Mouse (Mus musculus): Measurements from ENCODE around the gene Prkra. TPM values are rescaled to one million over a fixed set of nuclear protein-coding genes. Genes with fewer than 3 reads are reported as not detected.
A peak's percentile ranks its signal among the peaks of the same experiment; 100 is the strongest.

The Prkra gene
- polyA plus RNA-seq, 1 experiment from 2014 or later = 86.5 TPM

- Histone ChIP-seq H3K27ac (peak within 1 kb of the TSS; percentile 78), H3K36me3 (no peaks in the 10 kb centered on the region), H3K9ac (replicated peaks) (peak within 1 kb of the TSS; percentile 91), H3K4me3 (replicated peaks) (peak within 1 kb of the TSS; percentile 90), H3K4me1 (replicated peaks) (peaks cover 20% of the 10 kb centered on the region), H3K27me3 (no peaks in the 10 kb centered on the region), H3K4me2 (peak within 1 kb of the TSS; percentile 69), H3K9me3 (no peaks in the 10 kb centered on the region)
- ATAC-seq (ENCODE audit: insufficient number of reproducible peaks, insufficient read depth, low FRiP score, low TSS enrichment, low read depth) = peak; percentile 34; the same call in 1 of the 2 replicates
- WGBS = 5% methylated on average over 47 of the region's 52 CpGs
These were observed 27.1 kb upstream of the Prkra start, which contains the start of gene Plekha3 for GRCm38 (mm10) chr2:76674725-76675427. Plekha3 (plus strand) TSS chr2:76675281.

GRCm38 (mm10) chr2:76673472-76674081, 25.8 kb upstream of the Prkra start:
- H3K9ac ChIP-seq (replicated peaks) = no peak overlapping the region
- H3K4me1 ChIP-seq (replicated peaks) = peaks cover 20% of the 10 kb centered on the region
- H3K9me3 ChIP-seq = no peaks in the 10 kb centered on the region
- peak overlapping the region; percentile 45 for H3K4me3 ChIP-seq (replicated peaks)
- no peaks in the 10 kb centered on the region for H3K27me3 ChIP-seq
- H3K27ac ChIP-seq = peak overlapping the region; percentile 81
- H3K4me2 ChIP-seq = peak overlapping the region; percentile 64
- no peak for ATAC-seq (ENCODE audit: insufficient number of reproducible peaks, insufficient read depth, low FRiP score, low TSS enrichment, low read depth)
- 43% methylated on average over 7 of the region's 7 CpGs for WGBS
- peaks cover 7% of the 10 kb centered on the region for H3K36me3 ChIP-seq

- Histone ChIP-seq H3K4me3 (replicated peaks) (peak within 1 kb of the TSS; percentile 45), H3K27me3 (no peaks in the 10 kb centered on the region), H3K27ac (peak within 1 kb of the TSS; percentile 81), H3K36me3 (peaks cover 10% of the 10 kb centered on the region), H3K4me2 (peak within 1 kb of the TSS; percentile 64), H3K9ac (replicated peaks) (peak within 1 kb of the TSS; percentile 58), H3K4me1 (replicated peaks) (peaks cover 20% of the 10 kb centered on the region), H3K9me3 (no peaks in the 10 kb centered on the region)
- WGBS = 0% methylated on average over 17 of the region's 17 CpGs
- ATAC-seq (ENCODE audit: insufficient number of reproducible peaks, insufficient read depth, low FRiP score, low TSS enrichment, low read depth) = peak; percentile 90
These were observed 25.2 kb upstream of the Prkra start, which contains the start of gene Fkbp7 for GRCm38 (mm10) chr2:76672966-76673392. Fkbp7 (minus strand) TSS chr2:76673116.

GRCm38 (mm10) chr2:76672134-76672745, 24.4 kb upstream of the Prkra start:
- H3K9me3 ChIP-seq = no peaks in the 10 kb centered on the region
- no peak for ATAC-seq (ENCODE audit: insufficient number of reproducible peaks, insufficient read depth, low FRiP score, low TSS enrichment, low read depth)
- H3K9ac ChIP-seq (replicated peaks) = peak overlapping the region; percentile 58
- H3K4me2 ChIP-seq = peak overlapping the region; percentile 64
- H3K4me3 ChIP-seq (replicated peaks) = peak overlapping the region; percentile 45
- no peaks in the 10 kb centered on the region for H3K27me3 ChIP-seq
- WGBS = 29% methylated on average over 9 of the region's 9 CpGs
- peaks cover 20% of the 10 kb centered on the region for H3K4me1 ChIP-seq (replicated peaks)
- H3K27ac ChIP-seq = peak overlapping the region; percentile 81
- peaks cover 10% of the 10 kb centered on the region for H3K36me3 ChIP-seq

- H3K27ac ChIP-seq = no peak overlapping the region
- H3K27me3 ChIP-seq = no peaks in the 10 kb centered on the region
- H3K4me1 ChIP-seq (replicated peaks) = peaks cover 16% of the 10 kb centered on the region
- peak overlapping the region; percentile 45 for H3K4me3 ChIP-seq (replicated peaks)
- WGBS = 88% methylated on average over 6 of the region's 6 CpGs
- H3K36me3 ChIP-seq = peaks cover 16% of the 10 kb centered on the region
- H3K9ac ChIP-seq (replicated peaks) = peak overlapping the region; percentile 58; the same call in 1 of the 2 replicates
- no peak for ATAC-seq (ENCODE audit: insufficient number of reproducible peaks, insufficient read depth, low FRiP score, low TSS enrichment, low read depth)
- H3K4me2 ChIP-seq = peak overlapping the region; percentile 64
- no peaks in the 10 kb centered on the region for H3K9me3 ChIP-seq
These were observed 23.8 kb upstream of the Prkra start for GRCm38 (mm10) chr2:76671641-76672040.

GRCm38 (mm10) chr2:76667200-76667599, 19.4 kb upstream of the Prkra start:
- no peaks in the 10 kb centered on the region for H3K9me3 ChIP-seq
- WGBS = 81% methylated on average over 5 of the region's 5 CpGs

GRCm38 (mm10) chr2:76665531-76665930, 17.7 kb upstream of the Prkra start:
- H3K9me3 ChIP-seq = no peaks in the 10 kb centered on the region
- H3K27me3 ChIP-seq = no peaks in the 10 kb centered on the region
- H3K4me3 ChIP-seq (replicated peaks) = no peak overlapping the region
- H3K36me3 ChIP-seq = peaks cover 63% of the 10 kb centered on the region
- WGBS = 95% methylated on average over 7 of the region's 7 CpGs
- H3K27ac ChIP-seq = no peak overlapping the region
- no peaks in the 10 kb centered on the region for H3K4me1 ChIP-seq (replicated peaks)
- no peak overlapping the region for H3K4me2 ChIP-seq
- H3K9ac ChIP-seq (replicated peaks) = no peak overlapping the region
- no peak for ATAC-seq (ENCODE audit: insufficient number of reproducible peaks, insufficient read depth, low FRiP score, low TSS enrichment, low read depth)

More at GRCm38 (mm10) chr2:76667200-76667599, 19.4 kb upstream of the Prkra start:
- Histone ChIP-seq H3K27ac (no peak overlapping the region), H3K4me3 (replicated peaks) (no peak overlapping the region), H3K36me3 (peaks cover 54% of the 10 kb centered on the region), H3K9ac (replicated peaks) (no peak overlapping the region), H3K4me1 (replicated peaks) (peaks cover 8% of the 10 kb centered on the region), H3K4me2 (no peak overlapping the region), H3K27me3 (no peaks in the 10 kb centered on the region)
- ATAC-seq (ENCODE audit: insufficient number of reproducible peaks, insufficient read depth, low FRiP score, low TSS enrichment, low read depth) = no peak

GRCm38 (mm10) chr2:76659419-76659818, 11.6 kb upstream of the Prkra start:
- Histone ChIP-seq H3K27ac (no peak overlapping the region), H3K4me1 (replicated peaks) (0 out of 2 replicates have a peak, but pooled peaks cover 8% of the 10 kb centered on the region), H3K4me3 (replicated peaks) (no peak overlapping the region), H3K27me3 (no peaks in the 10 kb centered on the region), H3K4me2 (no peak overlapping the region), H3K9ac (replicated peaks) (no peak overlapping the region), H3K36me3 (peaks cover 30% of the 10 kb centered on the region), H3K9me3 (no peaks in the 10 kb centered on the region)
- no peak for ATAC-seq (ENCODE audit: insufficient number of reproducible peaks, insufficient read depth, low FRiP score, low TSS enrichment, low read depth)
- 52% methylated on average over 7 of the region's 8 CpGs for WGBS

GRCm38 (mm10) chr2:76658551-76658950, 10.7 kb upstream of the Prkra start:
- no peak overlapping the region for H3K27ac ChIP-seq

GRCm38 (mm10) chr2:76655982-76656381, 8.2 kb upstream of the Prkra start:
- Histone ChIP-seq H3K4me3 (replicated peaks) (no peak overlapping the region), H3K9ac (replicated peaks) (no peak overlapping the region), H3K4me1 (replicated peaks) (0 out of 2 replicates have a peak, but pooled peaks cover 8% of the 10 kb centered on the region), H3K27ac (no peak overlapping the region), H3K4me2 (no peak overlapping the region), H3K27me3 (no peaks in the 10 kb centered on the region), H3K36me3 (no peaks in the 10 kb centered on the region), H3K9me3 (no peaks in the 10 kb centered on the region)
- 8% methylated on average over 1 of the region's 1 CpGs for WGBS
- no peak for ATAC-seq (ENCODE audit: insufficient number of reproducible peaks, insufficient read depth, low FRiP score, low TSS enrichment, low read depth)

More at GRCm38 (mm10) chr2:76658551-76658950, 10.7 kb upstream of the Prkra start:
- H3K4me3 ChIP-seq (replicated peaks) = no peak overlapping the region
- WGBS = 79% methylated on average over 13 of the region's 13 CpGs
- H3K9ac ChIP-seq (replicated peaks) = no peak overlapping the region
- no peaks in the 10 kb centered on the region for H3K27me3 ChIP-seq
- H3K36me3 ChIP-seq = peaks cover 22% of the 10 kb centered on the region
- no peak for ATAC-seq (ENCODE audit: insufficient number of reproducible peaks, insufficient read depth, low FRiP score, low TSS enrichment, low read depth)
- H3K4me1 ChIP-seq (replicated peaks) = 0 out of 2 replicates have a peak, but pooled peaks cover 8% of the 10 kb centered on the region
- no peaks in the 10 kb centered on the region for H3K9me3 ChIP-seq
- no peak overlapping the region for H3K4me2 ChIP-seq

- H3K36me3 ChIP-seq = no peaks in the 10 kb centered on the region
- H3K4me1 ChIP-seq (replicated peaks) = 0 out of 2 replicates have a peak, but pooled peaks cover 8% of the 10 kb centered on the region
- H3K9me3 ChIP-seq = no peaks in the 10 kb centered on the region
- H3K9ac ChIP-seq (replicated peaks) = no peak overlapping the region
- no peaks in the 10 kb centered on the region for H3K27me3 ChIP-seq
- WGBS = 80% methylated on average over 3 of the region's 3 CpGs
- H3K4me3 ChIP-seq (replicated peaks) = no peak overlapping the region
- ATAC-seq (ENCODE audit: insufficient number of reproducible peaks, insufficient read depth, low FRiP score, low TSS enrichment, low read depth) = no peak
- H3K27ac ChIP-seq = no peak overlapping the region
- H3K4me2 ChIP-seq = no peak overlapping the region
These were observed 7.6 kb upstream of the Prkra start for GRCm38 (mm10) chr2:76655444-76655843.
